ENCODE assay signal across 12 mouse cellular contexts in genomic region chr9:92639200-92639897, GRCm38 (mm10).
A peak's percentile ranks its signal among the peaks of the same experiment; 100 is the strongest.
DNase-seq lines count a peak whose midpoint lies in the region; ATAC-seq lines count a peak whose summit lies in the region.
"Had no signal": no experiment of that assay in that cellular context is flagged by ENCODE, and none has a peak within 500 bp of the region (broad histone marks: within the 10 kb centered on the region; RNA-seq: fewer than 3 reads in every experiment).

No protein-coding gene starts in this region.

- H3K27me3 ChIP-seq in kidney, embryonic 15.5 days = no peaks in the 10 kb centered on the region
- H3K27me3 ChIP-seq: midbrain, embryonic 15.5 days; neural tube, embryonic 15.5 days had no signal

- no peaks in the 10 kb centered on the region for H3K36me3 ChIP-seq in kidney, embryonic 15.5 days
- H3K36me3 ChIP-seq: midbrain, embryonic 15.5 days; neural tube, embryonic 15.5 days had no signal

- no peaks in the 10 kb centered on the region for H3K4me1 ChIP-seq in kidney, embryonic 15.5 days
- H3K4me1 ChIP-seq: midbrain, embryonic 15.5 days; neural tube, embryonic 15.5 days had no signal

- no peak overlapping the region for H3K4me2 ChIP-seq in kidney, embryonic 15.5 days
- H3K4me2 ChIP-seq: midbrain, embryonic 15.5 days; neural tube, embryonic 15.5 days had no signal

- peak; percentile 11 for DNase-seq in gastrocnemius, postnatal 10 days
- DNase-seq in gastrocnemius, postnatal 25 days = no peak
- peak; percentile 23 to 29 for DNase-seq in kidney, postnatal 4 days
- DNase-seq in right cerebral cortex, adult 2 months (ENCODE audit: low spot score in 2 of 2) = peak; percentile 11 to 29
- DNase-seq in right cerebral cortex, postnatal 25 days = no peak
- DNase-seq in B cell, adult 2 months = no peak
- DNase-seq: liver, postnatal 0 days had no signal

- ATAC-seq in kidney, embryonic 15.5 days (replicated peaks; ENCODE audit: low FRiP score) = no peak
- ATAC-seq in megakaryocyte progenitor cell, adult 5-6 weeks (replicated peaks; ENCODE audit: poor library complexity) = 0 out of 2 replicates have a peak, but pooled peaks have one; percentile 17
- ATAC-seq: liver, postnatal 0 days; midbrain, embryonic 15.5 days had no signal

- H3K27ac ChIP-seq in kidney, embryonic 15.5 days = no peak overlapping the region
- H3K27ac ChIP-seq: midbrain, embryonic 15.5 days; neural tube, embryonic 15.5 days had no signal

- H3K4me3 ChIP-seq in kidney, embryonic 15.5 days (replicated peaks) = no peak overlapping the region
- H3K4me3 ChIP-seq: erythroblast, embryonic 14.5 days; midbrain, embryonic 15.5 days; neural tube, embryonic 15.5 days had no signal

- H3K9ac ChIP-seq in kidney, embryonic 15.5 days = no peak overlapping the region
- H3K9ac ChIP-seq: liver, postnatal 0 days; midbrain, embryonic 15.5 days; neural tube, embryonic 15.5 days had no signal

- 79% methylated on average over 6 of the region's 6 CpGs for WGBS in kidney, embryonic 15.5 days

- no peaks in the 10 kb centered on the region for H3K9me3 ChIP-seq in kidney, embryonic 15.5 days (replicated peaks)
- H3K9me3 ChIP-seq: midbrain, embryonic 15.5 days; neural tube, embryonic 15.5 days had no signal

Comparison
In these comparisons a context has a peak if more than half of its experiments do, and no peak if none do; other contexts are left out.
1. DNase-seq: peak in gastrocnemius, postnatal 10 days (single experiment), kidney, postnatal 4 days (2 of 2) and right cerebral cortex, adult 2 months (2 of 2); none in gastrocnemius, postnatal 25 days (single experiment), right cerebral cortex, postnatal 25 days (single experiment) and B cell, adult 2 months (0 of 2).